Mouse (Mus musculus): ENCODE data around the gene Ugdh.

Gene Ugdh

DNA sequence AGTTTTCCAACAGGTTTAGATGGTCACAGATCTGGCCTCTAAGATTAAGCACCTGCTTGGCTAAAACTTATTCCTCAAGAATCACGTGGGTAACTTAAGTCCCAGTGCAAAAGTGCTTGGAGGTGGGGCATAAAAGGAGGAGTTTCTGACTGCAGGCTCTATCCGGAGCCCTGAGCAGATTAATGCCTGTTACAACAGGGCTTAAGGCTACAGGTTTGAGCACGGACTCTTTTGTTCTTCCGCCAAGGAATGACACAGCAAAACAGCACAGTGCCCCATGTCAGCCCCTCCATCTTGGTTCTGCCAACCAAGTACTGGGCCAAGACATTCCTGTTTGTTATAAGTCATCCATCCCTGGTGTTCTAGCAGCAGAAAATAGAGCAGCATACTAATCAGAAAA lies 7.4 kb downstream of the Ugdh start:
- DNase-seq = no peak

DNA sequence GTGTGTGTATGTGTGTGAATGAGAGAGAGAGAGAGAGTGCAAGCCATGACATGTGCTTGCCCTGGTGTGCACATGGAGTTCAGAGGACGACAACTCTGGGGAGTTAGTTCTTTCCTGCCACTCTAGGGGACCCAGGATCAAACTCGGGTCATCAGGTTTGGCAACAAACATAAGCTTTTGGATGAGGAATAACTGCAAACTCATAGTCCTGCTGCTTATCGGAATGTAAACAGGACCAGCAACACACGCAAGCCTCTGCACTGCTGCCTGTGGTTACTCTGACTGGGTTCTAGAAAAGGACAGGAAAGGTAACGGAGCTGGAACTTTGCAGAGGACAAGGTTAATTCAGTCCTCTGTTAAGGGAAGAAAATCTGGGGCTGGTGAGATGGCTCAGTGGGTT lies 10.5 kb downstream of the Ugdh start:
- DNase-seq = no peak

DNA sequence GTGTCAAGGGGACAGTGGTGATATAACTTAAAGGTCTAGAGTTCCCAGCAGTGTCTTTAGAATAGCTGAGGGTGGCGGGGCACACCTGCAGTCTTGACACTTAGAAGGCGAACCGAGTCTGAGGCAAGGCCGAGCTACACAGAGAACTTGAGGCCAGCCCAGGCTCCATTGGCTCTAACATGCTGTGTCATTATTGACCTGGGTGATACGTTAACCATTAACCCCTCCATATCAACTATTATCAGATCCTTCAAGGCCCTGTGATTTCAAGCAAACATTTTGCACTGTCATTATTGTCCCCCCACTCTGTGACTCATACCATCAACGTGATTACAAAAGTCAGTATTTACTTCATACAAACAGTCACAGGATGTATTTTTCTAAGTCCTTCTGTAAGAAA lies 11.5 kb downstream of the Ugdh start:
- no peak for DNase-seq

DNA sequence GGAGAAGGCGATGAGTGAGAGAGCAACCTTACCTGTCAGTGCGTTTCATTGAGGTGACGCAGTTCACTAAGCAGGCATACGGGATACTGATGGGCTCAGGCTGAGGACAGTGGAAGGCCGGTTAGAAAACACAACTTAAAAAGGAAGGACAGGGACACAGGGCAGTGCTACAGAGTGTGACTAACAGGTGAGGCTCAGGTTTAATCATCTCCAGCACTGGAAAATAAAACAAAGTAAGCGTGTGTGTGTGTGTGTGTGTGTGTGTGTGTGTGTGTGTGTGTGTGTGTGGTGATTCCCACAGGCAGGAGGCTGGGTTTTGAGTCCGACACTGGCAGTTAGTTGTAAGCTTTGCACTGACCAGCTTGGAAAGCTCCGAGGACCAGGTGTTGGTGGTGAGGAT lies 12.9 kb downstream of the Ugdh start:
- DNase-seq = no peak

DNA sequence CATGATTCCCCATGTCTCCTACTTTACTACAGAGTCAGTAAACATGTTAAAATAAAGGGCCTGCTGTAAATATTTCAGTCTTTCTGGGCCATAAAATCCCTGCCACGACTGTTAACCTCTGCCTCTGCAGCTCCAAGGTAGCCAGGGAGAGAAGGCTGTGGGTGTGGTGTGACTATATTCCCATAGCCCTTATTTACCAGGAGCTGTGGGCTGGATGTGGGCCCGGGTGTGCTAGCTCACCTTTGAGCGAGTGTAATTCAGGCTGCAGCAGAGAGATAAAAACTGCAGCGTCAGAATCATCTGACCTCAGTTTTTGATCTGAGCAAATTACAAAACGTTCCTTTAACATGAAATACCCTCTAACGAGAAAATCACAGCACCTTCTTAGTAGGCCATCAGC lies 14.9 kb downstream of the Ugdh start:
- peak; percentile 27 for DNase-seq

DNA sequence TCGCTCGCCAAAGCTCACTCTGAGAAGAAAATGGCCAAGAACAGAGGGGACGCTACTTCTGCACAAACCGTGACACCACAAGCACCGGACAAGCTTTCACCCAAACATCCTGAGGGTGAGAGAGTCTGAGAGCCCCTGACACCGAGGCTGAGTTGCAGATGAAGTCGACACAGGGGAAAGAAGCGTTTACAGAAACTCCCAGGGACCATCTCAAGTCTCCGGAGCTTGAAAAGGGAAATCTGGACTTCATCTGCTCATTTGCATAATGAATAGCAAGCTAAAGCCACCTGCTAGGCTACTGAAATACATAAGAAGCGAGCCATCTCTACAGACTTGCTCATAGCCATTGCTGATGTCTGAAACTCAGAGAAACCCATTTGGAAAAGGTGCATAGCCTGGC lies 16.6 kb downstream of the Ugdh start:
- no peak for DNase-seq

DNA sequence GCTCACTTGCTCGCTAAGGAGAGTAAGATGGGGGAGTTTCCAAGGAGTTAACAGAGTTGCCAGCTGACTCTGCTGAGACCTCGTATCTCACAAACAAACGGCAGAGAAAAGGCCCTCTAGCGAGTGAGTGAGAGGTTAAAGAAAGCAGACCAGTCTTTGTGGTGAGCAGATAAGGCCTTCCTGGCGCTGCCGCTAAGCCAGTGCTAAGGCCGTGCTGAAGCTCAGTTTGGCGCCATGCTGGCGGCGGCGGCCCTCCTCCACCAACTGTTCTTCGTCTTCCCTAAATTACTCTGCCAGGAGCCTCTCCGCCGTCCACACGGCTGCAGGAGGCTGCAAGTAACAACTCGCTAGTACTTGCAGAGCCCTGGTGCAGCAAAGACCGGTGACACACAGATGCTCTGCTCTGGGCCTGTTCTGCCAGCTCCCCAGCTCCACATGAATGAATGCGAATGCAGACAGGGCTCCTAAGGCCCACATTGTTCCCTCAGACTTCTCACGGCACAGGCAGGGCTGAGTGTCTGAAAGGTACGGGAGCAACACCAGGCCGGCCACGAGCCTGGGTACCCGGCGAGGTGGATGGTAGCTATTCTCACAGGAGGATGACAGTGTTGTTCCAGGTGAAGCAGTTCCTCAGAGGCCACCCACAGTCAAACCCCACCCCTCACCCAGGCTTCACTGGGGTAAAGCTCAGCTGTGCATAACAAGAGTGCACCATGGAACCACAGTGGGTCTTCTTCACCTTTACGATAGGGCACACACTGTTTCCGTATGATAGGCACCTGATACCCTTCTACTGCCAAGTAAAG lies 19.9 kb downstream of the Ugdh start:
- peak; percentile 80 for DNase-seq

DNA sequence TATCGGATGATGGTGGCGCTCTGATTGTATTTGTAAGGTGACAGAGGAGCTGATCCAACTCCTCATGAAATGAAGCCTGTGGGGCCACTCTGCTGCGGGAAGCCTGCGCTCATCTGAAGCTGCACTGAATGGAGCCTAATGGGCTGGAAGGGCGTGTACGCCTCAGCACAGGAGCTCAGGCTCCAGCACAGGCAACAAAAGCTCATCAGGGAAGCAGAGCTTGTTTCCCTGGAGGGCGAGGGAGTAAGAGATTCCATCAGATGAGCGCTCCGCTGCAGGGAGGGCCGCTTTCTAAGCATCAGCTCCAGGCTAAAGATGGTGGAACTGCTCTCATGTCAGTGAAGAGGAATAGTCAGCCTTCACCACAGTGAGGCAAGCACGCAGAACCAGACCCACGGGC lies 27.8 kb downstream of the Ugdh start:
- no peak for DNase-seq

DNA sequence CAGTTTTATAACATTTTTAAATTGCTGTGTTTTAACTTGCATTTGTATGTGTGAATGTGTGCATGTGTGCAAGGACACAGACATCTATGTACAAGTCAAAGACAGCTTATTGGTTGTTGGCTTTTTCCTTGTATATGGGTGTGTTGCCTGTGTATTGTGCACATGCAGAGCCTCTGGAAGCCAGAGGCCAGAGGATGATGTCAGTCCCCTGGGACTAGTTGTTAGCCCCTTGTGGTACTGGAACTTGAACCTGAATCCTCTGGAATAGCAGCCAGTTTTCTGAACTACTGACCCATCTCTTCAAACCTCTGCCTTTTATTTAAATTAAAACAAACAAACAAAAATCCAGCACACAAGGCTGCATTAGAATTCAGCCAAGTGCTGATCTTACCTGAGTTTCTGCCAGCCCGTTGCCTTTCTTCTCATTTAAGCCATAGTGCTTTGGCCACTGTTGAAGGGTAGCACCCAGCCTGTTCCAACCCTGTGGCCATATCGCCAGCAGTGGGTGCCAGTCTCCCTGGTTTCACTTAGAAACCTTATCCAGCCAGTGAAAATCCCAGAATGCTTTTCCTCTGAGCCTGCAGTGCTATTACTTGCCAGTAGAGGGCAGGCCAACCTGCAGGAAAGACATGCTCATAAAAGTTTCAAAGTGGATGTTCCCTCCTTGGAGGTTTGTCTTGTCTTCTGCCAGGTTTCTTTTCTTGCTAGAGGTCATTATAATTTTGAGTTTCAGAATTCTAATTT lies 34.3 kb downstream of the Ugdh start:
- peak; percentile 78 for DNase-seq

DNA sequence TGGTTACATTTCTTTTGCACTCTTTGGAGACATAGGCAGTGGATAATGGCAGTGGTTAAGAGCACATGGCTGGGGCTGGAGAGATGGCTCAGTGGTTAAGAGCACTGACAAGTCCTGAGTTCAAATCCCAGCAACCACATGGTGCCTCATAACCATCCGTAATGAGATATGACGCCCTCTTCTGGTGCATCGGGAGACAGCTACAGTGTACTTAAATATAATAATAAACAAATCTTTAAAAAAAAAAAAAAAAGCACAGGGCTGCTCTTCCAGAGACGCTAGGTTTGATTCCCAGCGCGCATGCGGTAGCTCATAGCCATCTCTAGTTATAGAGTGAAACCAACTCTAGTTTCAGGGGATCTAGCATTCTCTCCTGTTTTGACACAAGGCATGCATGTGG lies 41.3 kb downstream of the Ugdh start:
- DNase-seq = no peak

DNA sequence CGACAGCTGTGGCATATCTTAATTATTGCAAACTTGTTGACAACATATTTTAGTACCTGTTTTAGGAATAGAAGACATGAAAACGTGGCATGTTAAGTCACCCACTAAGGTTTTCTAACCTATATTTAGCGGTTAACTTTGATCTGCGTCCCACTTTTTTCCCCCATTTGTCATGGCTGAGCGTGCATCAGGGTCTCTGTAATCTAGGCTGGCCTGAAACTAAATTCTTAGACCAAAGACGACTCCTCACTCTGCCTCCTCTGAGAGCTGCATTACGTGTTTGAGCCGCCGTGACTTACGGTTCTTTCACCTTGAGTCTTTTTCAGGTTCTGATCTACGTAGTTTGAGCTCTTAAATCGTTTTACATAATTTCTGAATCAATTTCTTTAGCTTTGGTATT lies 44.0 kb downstream of the Ugdh start:
- DNase-seq = no peak

DNA sequence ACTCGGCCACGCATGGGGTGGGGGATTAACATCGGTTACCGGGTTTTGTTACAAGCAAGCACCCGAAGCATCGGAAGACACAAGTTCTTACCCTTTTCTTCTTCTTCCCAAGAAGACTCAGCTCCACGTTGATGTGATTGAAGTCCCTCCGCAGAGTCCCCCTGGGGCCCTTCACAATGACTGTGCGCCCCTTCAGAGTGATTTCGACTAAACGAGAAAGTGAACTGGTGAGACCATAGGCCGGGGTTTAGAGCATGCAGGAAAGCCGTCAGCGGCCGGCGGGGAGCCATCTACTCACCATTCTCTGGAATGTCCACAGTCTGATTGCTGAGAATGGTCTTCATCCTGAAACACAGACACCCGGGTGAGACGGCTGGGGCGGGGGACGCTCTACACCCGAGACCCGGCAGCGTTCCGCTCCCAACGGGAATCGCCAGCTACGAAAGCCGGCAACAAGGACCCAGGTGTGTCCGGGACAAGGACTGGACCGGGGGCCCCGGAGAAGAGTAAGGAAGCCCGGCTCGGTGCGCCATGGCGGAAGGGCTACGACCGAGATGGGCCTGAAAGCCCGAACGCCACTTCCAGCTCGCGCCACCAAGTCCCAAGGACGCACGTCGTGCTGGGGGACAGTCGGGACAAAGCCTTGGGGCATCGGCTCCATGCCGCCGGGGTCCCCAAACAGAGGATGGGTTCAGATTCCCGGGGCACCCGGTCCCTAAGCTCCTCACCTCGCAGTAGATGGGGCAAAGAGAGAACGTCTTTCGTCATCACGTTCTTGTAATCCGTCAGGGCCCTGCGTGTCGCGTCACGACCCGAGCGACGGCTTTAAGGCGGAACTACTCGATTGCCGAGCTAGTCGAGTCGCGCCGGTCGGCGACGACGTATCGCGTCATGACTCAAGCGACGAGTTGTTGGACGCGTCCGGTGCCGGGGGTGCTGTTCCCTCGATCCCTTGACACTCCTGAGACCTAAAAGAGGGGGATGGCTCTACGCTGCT lies 44.8 kb downstream of the Ugdh start, which contains the start of the genes Rpl9 and Lias:
Gene Rpl9 (minus strand): TSS at position 797 of the 997 bp plus-strand sequence.
Gene Lias (plus strand): TSS at position 850 of the 997 bp plus-strand sequence.
- peak; percentile 98 for DNase-seq

DNA sequence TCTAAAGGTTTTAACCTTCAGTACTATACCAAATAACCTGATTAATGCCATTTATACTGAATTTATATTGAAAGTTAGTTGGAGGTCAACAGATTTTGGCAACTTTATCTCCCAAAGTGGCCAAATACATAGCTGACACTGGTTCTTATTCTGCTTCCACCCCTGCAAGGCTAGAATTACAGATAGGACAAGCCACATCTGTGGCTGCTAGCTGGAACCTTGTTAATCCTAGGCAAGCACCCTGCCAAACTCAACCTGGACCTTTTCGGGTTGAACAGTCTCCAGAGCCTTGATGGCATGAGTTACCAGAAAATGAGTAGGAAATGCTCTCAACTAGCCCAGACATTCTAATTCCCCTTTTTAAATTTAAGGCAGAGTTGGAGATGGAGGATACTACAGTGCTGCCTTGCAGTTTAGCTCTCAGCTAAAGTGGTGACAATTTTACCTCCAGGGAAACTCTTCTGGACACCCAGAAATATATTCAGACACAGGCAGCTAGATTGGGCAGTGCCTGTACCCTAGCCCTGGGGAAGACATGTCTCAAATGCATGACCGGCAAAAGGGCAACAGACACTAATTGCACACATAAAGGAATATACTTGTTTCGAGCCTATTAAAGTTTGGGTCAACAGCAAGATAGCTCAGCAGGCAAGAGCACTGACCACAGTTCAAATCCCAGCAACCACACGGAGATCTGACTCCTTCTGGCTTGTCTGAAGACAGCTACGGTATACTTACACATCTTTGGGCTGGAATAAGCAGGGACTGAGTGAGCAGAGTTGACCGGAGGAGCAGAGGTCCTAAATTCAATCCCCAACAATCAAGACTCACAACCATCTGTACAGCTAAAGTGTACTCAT lies 48.5 kb downstream of the Ugdh start:
- no peak for DNase-seq

DNA sequence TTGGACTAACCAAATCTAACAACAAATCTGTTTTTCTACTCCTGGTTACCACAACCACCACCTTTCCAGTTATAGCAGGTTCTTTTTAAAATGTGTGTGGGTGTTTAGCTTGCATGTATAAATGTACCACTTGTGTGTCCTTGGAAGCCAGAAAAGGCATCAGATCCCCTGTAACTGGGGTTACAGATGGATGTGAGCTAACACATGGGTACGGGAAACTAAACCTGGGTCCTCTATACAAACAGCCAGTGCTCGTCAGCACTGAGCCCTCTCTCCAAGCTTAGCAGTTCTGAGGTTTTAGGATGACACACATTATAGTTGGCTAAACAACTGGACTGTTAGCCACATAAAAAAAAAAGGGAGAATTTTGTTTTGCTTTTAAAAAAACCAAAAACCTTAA lies 50.0 kb downstream of the Ugdh start:
- DNase-seq = no peak

DNA sequence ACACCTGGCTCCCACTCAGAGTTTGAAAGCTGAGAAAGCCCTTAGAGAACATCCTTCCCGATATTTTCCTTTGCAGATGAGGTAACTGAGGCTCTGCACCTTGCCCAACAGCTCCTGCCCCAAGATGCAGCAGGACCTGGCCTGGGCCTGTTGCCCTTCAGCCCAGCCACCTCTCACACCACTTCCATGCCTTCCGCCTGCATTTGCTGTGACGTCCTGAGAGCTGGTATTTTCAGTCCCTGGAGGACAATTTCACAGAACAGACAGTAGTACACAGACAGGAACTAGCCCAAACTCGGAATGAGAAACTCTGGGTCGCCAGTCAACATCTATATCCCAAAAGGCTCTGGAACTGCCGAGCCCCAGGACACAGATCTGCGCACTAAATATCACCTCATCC lies 61.0 kb downstream of the Ugdh start:
- DNase-seq = no peak

DNA sequence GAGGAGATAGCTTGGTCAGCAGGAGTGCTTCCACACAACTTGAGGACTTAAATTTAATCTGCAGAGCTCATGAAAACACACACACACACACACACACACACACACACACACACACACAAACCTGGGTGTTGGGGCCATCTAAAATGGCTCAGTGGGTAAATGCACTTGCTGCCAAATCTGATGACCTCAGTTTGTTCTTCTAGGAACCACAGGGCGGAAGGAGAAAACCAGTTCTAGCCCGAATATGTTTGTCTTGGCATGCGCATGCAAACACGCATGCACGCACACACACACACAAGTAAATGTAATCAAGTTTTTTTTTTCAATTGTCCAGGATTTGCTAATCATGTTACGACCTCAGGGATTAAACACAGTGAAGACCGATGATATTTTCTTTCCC lies 64.2 kb downstream of the Ugdh start:
- no peak for DNase-seq

DNA sequence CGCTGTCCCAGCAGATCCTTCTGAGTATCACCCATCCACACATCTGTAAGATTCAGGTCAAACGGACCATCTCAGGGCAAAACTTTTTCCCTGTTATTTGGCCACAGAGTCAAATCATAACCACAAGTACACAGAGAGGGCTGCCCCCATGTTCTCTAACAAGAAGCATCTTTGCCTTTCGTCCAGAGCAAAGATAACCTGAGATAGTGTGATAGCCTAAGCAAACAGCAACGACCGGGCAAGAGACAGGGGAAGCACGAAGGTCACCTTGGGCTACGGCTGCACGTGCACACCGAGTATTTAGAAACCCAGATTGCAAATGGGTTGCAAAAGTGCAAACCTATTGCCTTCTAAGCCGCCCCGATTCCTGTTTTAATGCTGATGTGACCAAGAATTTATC lies 67.9 kb downstream of the Ugdh start:
- DNase-seq = peak; percentile 26

Measured in liver (tissue).